Mouse (Mus musculus) hindbrain, embryonic 10.5 days (tissue): ENCODE data around the gene Thsd4. TPM values are rescaled to one million over a fixed set of nuclear protein-coding genes. Genes with fewer than 3 reads are reported as not detected.
"Not testable (repeated sequence)": the region's sequence is repeated elsewhere in the genome, so short reads cannot be mapped to it uniquely, and the experiment has no call there.

Experiments
- DNase-seq: peaks from one replicate; pipeline ENCODE4 v3.0.0-alpha.2; 2017; ENCODE audit warnings: low spot score
- H3K27ac ChIP-seq: fragments of 300-500 bp; sonication (generic); 2 replicates; pipeline ENCODE4 v1.5.1; 2016; ENCODE audit warnings: mild to moderate bottlenecking, moderate library complexity
- H3K27me3 ChIP-seq: fragments of 300-500 bp; sonication (generic); 2 replicates; pipeline ENCODE4 v1.6.1; 2016; ENCODE audit warnings: mild to moderate bottlenecking; ENCODE audit not compliant: poor library complexity, insufficient read depth, severe bottlenecking
- H3K36me3 ChIP-seq: fragments of 300-500 bp; sonication (generic); 2 replicates; pipeline ENCODE4 v1.6.1; 2016; ENCODE audit warnings: mild to moderate bottlenecking, moderate library complexity
- H3K4me1 ChIP-seq: fragments of 300-500 bp; sonication (generic); replicated peaks from 2 replicates; pipeline ENCODE4 v1.6.1; 2016; ENCODE audit warnings: mild to moderate bottlenecking
- H3K4me3 ChIP-seq: fragments of 300-500 bp; sonication (generic); 2 replicates; pipeline ENCODE4 v1.5.1; 2016; ENCODE audit warnings: mild to moderate bottlenecking, moderate library complexity
- H3K9me3 ChIP-seq: fragments of 300-500 bp; sonication (generic); 2 replicates; pipeline ENCODE4 v1.6.1; 2016; ENCODE audit warnings: mild to moderate bottlenecking, moderate library complexity
- WGBS: fragments of 180-500 bp; shearing (Covaris S2); methylation state at CpG from one replicate; pipeline ENCODE4 v1.1.7; 2016; 5-methylcytosine and 5-hydroxymethylcytosine counted together
- polyA plus RNA-seq: library from polyadenylated mRNA; unstranded; fragments of >200 nt; fragmentation: Nextera tagmentation; extraction: Ambion mirVana; gene quantifications from 2 replicates; pipeline ENCODE4 v1.2.1, GENCODE M21; 2016

The Thsd4 gene
- polyA plus RNA-seq, 1 experiment from 2014 or later: 6.7 TPM

DNA sequence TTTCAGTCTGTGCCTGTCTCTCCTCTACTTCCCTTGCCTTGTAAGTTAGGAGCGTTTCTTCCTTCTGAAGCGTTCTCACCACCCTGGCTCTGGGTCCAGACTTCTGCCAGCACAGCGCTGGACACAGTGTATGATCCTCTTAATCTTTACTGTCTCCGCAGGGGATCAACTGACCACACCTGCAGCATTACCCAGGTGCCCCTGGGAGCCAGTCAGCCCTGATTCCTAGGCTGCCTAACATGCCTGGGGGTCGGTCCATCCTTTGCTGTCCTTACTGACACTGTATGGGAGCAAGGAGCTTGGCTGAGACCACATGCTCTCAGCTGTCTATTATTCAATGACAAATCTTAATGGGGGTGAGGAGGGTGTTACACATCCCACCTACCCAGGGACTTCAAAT, 571.9 kb downstream of the Thsd4 start:
- DNase-seq: no peak
- Histone ChIP-seq H3K4me1 (peaks cover 7% of the 10 kb centered on the region; the same call in 1 of the 2 replicates), H3K4me3 (no peak overlapping the region), H3K27ac (no peak overlapping the region), H3K36me3 (no peaks in the 10 kb centered on the region), H3K27me3 (no peaks in the 10 kb centered on the region), H3K9me3 (no peaks in the 10 kb centered on the region)
- 90% methylated on average over 5 of the region's 5 CpGs for WGBS

GRCm38 (mm10) chr9:59949511-59949910, 572.3 kb downstream of the Thsd4 start:
- Histone ChIP-seq H3K9me3 (no peaks in the 10 kb centered on the region), H3K36me3 (no peaks in the 10 kb centered on the region), H3K27ac (no peak overlapping the region), H3K4me3 (no peak overlapping the region), H3K27me3 (no peaks in the 10 kb centered on the region), H3K4me1 (peaks cover 8% of the 10 kb centered on the region; the same call in 1 of the 2 replicates)
- no peak for DNase-seq
- WGBS: 90% methylated on average over 6 of the region's 6 CpGs

- Histone ChIP-seq H3K36me3 (no peaks in the 10 kb centered on the region), H3K27me3 (no peaks in the 10 kb centered on the region), H3K4me1 (peaks cover 11% of the 10 kb centered on the region), H3K4me3 (no peak overlapping the region), H3K27ac (no peak overlapping the region), H3K9me3 (no peaks in the 10 kb centered on the region)
- WGBS: 90% methylated on average over 17 of the region's 17 CpGs
- DNase-seq: no peak
Measured at GRCm38 (mm10) chr9:59948691-59949250, 573.1 kb downstream of the Thsd4 start.

DNA sequence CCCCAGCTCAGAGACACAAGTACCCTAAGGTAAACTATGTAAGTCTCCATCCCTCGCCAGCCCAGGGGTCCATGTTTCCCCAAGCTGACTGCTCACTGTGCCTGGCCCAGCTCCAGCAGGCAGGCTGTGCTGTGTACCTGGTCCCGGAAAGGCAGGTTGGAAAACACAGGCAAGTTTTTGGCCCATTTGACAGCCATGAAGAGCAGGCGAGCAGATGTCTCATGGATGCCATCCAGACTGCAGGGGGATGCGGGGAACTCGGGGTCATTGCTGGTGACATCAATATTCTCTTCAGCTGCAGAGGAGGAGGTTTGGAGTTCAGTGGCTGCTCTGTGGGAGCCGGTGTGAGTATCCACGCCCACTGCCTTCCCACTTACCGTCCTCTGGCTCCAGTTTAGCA, 573.6 kb downstream of the Thsd4 start:
- 84% methylated on average over 8 of the region's 8 CpGs for WGBS
- Histone ChIP-seq H3K9me3 (no peaks in the 10 kb centered on the region), H3K4me1 (peaks cover 14% of the 10 kb centered on the region), H3K36me3 (no peaks in the 10 kb centered on the region), H3K4me3 (no peak overlapping the region), H3K27me3 (no peaks in the 10 kb centered on the region), H3K27ac (no peak overlapping the region)
- DNase-seq: no peak

DNA sequence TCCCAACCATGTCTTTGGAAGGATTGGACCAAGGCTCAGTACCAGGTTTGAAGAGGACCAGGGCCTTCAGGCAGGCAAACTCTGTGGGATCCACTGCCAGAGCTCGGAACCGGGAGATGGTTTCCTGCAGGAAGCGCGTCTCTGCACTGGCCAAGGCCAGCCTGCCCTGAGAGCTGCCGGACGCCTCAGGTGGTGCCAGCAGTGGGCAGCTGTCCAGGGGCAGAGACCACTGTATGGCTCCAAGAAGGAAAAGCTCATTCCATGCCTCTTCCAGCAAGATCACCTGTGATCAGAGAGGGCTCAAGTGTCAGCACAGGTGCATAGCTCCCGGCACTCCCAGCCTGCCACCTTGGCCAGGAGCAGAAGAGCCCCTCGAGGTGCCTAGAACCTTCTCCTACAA, 574.6 kb downstream of the Thsd4 start:
- peaks cover 9% of the 10 kb centered on the region; the same call in 1 of the 2 replicates for H3K4me1 ChIP-seq
- H3K4me3 ChIP-seq: no peak overlapping the region
- no peak for DNase-seq
- no peaks in the 10 kb centered on the region for H3K9me3 ChIP-seq
- WGBS: 86% methylated on average over 8 of the region's 8 CpGs
- no peaks in the 10 kb centered on the region for H3K36me3 ChIP-seq
- no peaks in the 10 kb centered on the region for H3K27me3 ChIP-seq
- H3K27ac ChIP-seq: no peak overlapping the region

DNA sequence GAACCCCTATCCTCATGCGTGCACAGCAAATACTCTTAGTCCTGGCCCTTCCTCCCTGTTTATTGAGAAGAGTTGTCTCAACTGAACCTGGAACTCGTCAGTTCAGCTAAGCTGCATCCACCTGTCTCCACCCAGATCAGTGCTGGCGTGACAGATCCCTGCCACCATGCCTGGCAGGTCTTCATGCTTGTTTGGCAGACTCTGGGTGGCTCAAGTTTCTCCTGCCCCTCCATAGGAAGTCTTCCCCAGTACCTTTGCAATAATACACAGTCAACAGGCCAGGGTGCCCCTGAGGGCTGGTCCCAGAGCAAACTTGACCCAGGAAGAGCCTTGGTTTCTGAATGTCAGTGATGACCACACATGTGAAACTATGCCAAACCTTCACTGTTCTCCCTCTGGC, 576.6 kb downstream of the Thsd4 start:
- DNase-seq: no peak
- H3K4me3 ChIP-seq: no peak overlapping the region
- 73% methylated on average over 3 of the region's 3 CpGs for WGBS
- H3K36me3 ChIP-seq: no peaks in the 10 kb centered on the region
- peaks cover 12% of the 10 kb centered on the region for H3K4me1 ChIP-seq
- no peak overlapping the region for H3K27ac ChIP-seq
- H3K27me3 ChIP-seq: no peaks in the 10 kb centered on the region
- no peaks in the 10 kb centered on the region for H3K9me3 ChIP-seq

DNA sequence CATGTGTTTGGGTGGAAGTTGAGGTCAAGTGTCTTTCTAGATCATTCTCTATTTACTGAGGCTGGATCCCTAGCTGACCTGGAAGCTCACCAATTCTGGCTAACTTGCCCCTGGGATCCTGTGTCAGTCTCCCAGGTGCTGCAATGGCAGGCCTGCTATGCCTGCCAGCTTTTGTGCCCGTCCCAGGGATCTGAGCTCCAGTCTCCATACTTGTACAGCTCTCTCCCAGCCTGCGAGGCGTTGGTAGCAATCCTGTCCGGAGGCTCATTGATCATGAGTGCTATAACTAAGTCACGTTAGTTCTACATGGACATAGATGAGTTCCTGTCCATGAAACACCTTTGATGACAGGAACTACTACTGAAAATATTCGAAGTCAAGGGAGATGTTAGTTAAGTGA, 578.0 kb downstream of the Thsd4 start:
- WGBS: 91% methylated on average over 6 of the region's 6 CpGs
- Histone ChIP-seq H3K27ac (no peak overlapping the region), H3K9me3 (no peaks in the 10 kb centered on the region), H3K4me1 (peaks cover 12% of the 10 kb centered on the region), H3K27me3 (no peaks in the 10 kb centered on the region), H3K4me3 (no peak overlapping the region), H3K36me3 (no peaks in the 10 kb centered on the region)
- no peak for DNase-seq

- H3K27ac ChIP-seq: no peak overlapping the region
- H3K36me3 ChIP-seq: no peaks in the 10 kb centered on the region
- H3K4me3 ChIP-seq: no peak overlapping the region
- WGBS: 79% methylated on average over 5 of the region's 5 CpGs
- peaks cover 12% of the 10 kb centered on the region for H3K4me1 ChIP-seq
- H3K9me3 ChIP-seq: no peaks in the 10 kb centered on the region
- no peaks in the 10 kb centered on the region for H3K27me3 ChIP-seq
- DNase-seq: no peak
Measured at GRCm38 (mm10) chr9:59942501-59943085, 579.3 kb downstream of the Thsd4 start.

GRCm38 (mm10) chr9:59941885-59942350, 579.9 kb downstream of the Thsd4 start:
- Histone ChIP-seq H3K27me3 (no peaks in the 10 kb centered on the region), H3K4me3 (no peak overlapping the region), H3K4me1 (peaks cover 12% of the 10 kb centered on the region), H3K36me3 (no peaks in the 10 kb centered on the region), H3K9me3 (no peaks in the 10 kb centered on the region), H3K27ac (no peak overlapping the region)
- no peak for DNase-seq
- 70% methylated on average over 9 of the region's 9 CpGs for WGBS

- H3K27ac ChIP-seq: no peak overlapping the region
- DNase-seq: no peak
- 78% methylated on average over 12 of the region's 12 CpGs for WGBS
- no peaks in the 10 kb centered on the region for H3K27me3 ChIP-seq
- H3K36me3 ChIP-seq: no peaks in the 10 kb centered on the region
- peaks cover 12% of the 10 kb centered on the region for H3K4me1 ChIP-seq
- H3K9me3 ChIP-seq: no peaks in the 10 kb centered on the region
- no peak overlapping the region for H3K4me3 ChIP-seq
Measured at GRCm38 (mm10) chr9:59940913-59941884, 580.6 kb downstream of the Thsd4 start.

DNA sequence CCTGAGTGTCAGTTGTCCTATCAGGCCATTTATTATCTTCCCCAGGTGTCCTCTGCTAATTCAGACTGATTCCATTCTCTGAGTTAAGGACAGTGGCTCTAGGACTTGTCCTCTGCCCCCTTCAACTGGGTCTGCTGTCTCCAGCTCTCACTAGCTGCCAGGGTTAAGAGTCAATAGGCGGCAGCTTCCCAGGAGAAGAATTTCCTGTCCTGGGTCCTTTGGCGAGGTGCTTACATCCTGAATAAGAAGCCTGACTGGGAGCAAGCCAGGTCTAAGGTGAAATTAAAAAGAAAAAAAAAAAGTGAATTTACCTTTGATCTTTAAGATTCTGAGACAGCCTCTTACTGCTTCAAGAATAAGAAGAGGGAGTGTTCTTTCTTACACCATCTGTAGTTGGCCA, 582.2 kb downstream of the Thsd4 start:
- H3K36me3 ChIP-seq: no peaks in the 10 kb centered on the region
- no peak overlapping the region for H3K27ac ChIP-seq
- H3K27me3 ChIP-seq: no peaks in the 10 kb centered on the region
- DNase-seq: no peak
- peaks cover 12% of the 10 kb centered on the region for H3K4me1 ChIP-seq
- H3K9me3 ChIP-seq: no peaks in the 10 kb centered on the region
- no peak overlapping the region for H3K4me3 ChIP-seq
- 78% methylated on average over 2 of the region's 2 CpGs for WGBS

DNA sequence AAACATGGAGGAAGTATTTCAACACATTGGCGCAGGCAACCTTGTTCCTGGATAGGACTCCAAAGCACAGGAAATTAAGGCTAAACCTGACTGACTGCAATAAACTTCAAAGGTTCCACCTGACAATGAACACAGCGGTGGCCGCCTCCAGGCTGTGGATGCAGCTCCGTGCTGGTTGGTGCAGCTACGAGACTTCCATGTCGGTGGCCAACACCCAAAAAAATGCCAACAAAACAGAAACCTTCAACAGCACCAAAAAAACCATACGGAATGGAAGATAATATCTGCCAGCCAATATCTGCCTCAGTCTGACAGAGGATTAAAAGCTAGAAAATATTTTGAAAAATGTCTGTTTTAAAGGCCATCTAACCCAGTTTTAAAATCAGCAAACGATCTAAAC, 583.3 kb downstream of the Thsd4 start:
- H3K4me3 ChIP-seq: no peak overlapping the region
- H3K27ac ChIP-seq: no peak overlapping the region
- H3K27me3 ChIP-seq: no peaks in the 10 kb centered on the region
- no peaks in the 10 kb centered on the region for H3K36me3 ChIP-seq
- H3K9me3 ChIP-seq: no peaks in the 10 kb centered on the region
- 86% methylated on average over 8 of the region's 8 CpGs for WGBS
- H3K4me1 ChIP-seq: peaks cover 8% of the 10 kb centered on the region
- no peak for DNase-seq

DNA sequence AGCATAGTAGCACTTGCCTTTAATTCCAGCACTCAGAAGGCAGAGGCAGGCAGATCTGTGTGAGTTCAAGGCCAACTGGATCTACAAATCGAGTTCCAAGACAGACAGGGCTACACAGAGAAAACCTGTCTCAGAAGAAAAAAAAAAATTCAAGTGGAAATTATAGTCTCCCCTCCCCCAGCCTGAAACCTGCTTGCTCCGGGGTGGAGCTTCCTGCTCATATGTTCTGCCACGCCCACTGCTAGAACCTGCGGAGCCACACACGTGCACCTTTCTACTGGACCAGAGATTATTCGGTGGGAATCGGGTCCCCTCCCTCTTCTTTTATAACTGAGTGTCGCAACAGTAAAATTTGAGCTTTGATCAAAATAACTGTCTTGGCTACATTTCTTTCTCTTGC, 586.0 kb downstream of the Thsd4 start:
- H3K27me3 ChIP-seq, DNase-seq, H3K27ac ChIP-seq, H3K4me3 ChIP-seq, H3K9me3 ChIP-seq, H3K36me3 ChIP-seq, H3K4me1 ChIP-seq: not testable (repeated sequence)
- WGBS: 81% methylated on average over 8 of the region's 8 CpGs
